24 mouse cellular contexts compared by ENCODE assay signal in the genomic region with DNA sequence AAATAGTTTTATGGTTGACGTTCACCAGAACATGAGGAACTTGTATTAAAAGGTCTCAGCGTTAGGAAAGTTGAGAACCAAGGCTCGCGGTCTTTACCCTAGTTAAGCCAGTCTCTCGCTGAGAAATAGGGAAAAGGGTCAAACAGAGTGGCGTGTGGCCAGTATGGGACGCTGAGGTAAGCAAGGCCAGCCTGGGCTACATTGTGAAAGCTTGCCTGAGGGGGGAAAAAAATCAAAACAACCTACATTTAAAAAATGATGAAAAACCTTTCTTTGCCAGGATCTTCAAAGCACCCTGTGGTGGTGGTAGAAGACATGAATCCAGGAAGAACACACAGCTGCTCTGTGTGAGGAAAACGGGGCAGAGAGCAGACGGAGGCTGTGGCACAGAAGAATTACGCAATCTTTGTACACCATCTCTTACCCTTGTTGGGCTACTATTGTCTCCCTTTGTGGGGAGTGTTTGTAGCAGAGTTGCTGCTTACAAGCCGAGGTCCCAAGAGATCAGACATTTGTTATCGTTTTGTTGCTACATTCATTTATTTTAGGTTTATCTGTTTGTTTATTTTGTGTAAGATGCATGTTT. TPM values are rescaled to one million over a fixed set of nuclear protein-coding genes. Genes with fewer than 3 reads are reported as not detected.
DNase-seq lines count a peak whose midpoint lies in the region; ATAC-seq and TF ChIP-seq lines count a peak whose summit lies in the region.
"Had no signal": no experiment of that assay in that cellular context is flagged by ENCODE, and none has a peak within 500 bp of the region (broad histone marks: within the 10 kb centered on the region; RNA-seq: fewer than 3 reads in every experiment).

No protein-coding gene starts in this region.

- no peak overlapping the region for H3K9ac ChIP-seq in liver, postnatal 0 days (replicated peaks)
- no peak overlapping the region for H3K9ac ChIP-seq in liver, embryonic 12.5 days
- H3K9ac ChIP-seq: hindbrain, embryonic 13.5 days; midbrain, embryonic 13.5 days had no signal

- WGBS in liver, postnatal 0 days (ENCODE audit: insufficient replicate concordance), result 59% methylated on average over 12 of the region's 12 CpGs
- WGBS in liver, embryonic 12.5 days (ENCODE audit: insufficient replicate concordance), result 64% methylated on average over 12 of the region's 12 CpGs

- H3K4me3 ChIP-seq in liver, postnatal 0 days (ENCODE audit: low read depth, low read length), result no peak overlapping the region
- H3K4me3 ChIP-seq in liver, embryonic 12.5 days, result no peak overlapping the region
- no peak overlapping the region for H3K4me3 ChIP-seq in brown adipose tissue, adult 24 weeks (ENCODE audit: insufficient read depth, low read depth, low read length)
- H3K4me3 ChIP-seq in myocyte, result no peak overlapping the region
- H3K4me3 ChIP-seq: hindbrain, embryonic 13.5 days; left cerebral cortex, adult 2 months; megakaryocyte, embryonic 14.5 days; midbrain, embryonic 13.5 days had no signal

- H3K36me3 ChIP-seq in liver, postnatal 0 days (replicated peaks; ENCODE audit: insufficient read depth, low read length), result no peaks in the 10 kb centered on the region
- no peaks in the 10 kb centered on the region for H3K36me3 ChIP-seq in liver, embryonic 12.5 days
- H3K36me3 ChIP-seq in myocyte (ENCODE audit: control insufficient read depth, insufficient read depth), result no peaks in the 10 kb centered on the region
- H3K36me3 ChIP-seq: hindbrain, embryonic 13.5 days; midbrain, embryonic 13.5 days had no signal

- ATAC-seq in liver, postnatal 0 days, result peak; percentile 65
- ATAC-seq in liver, embryonic 12.5 days, result no peak
- ATAC-seq: CD4-positive, CD25-positive, alpha-beta regulatory T cell, adult 4 months; forebrain, embryonic 14.5 days; intestine, embryonic 16.5 days; lung, postnatal 0 days; midbrain, embryonic 13.5 days had no signal

- peak; percentile 27 for DNase-seq in adrenal gland, postnatal 14 days
- DNase-seq in adrenal gland, postnatal 4 days (ENCODE audit: low spot score in 2 of 2), result no peak
- no peak for DNase-seq in liver, postnatal 0 days
- DNase-seq in cerebellum, adult 8-10 months, result no peak
- DNase-seq: cerebellum, adult 11-12 months; cerebellum, postnatal 10 days; gastrocnemius, postnatal 14 days; heart, adult 18-20 months; heart, postnatal 4 days; kidney, adult 8-10 months; kidney, postnatal 14 days; thymus, postnatal 4 days had no signal

- no peaks in the 10 kb centered on the region for H3K9me3 ChIP-seq in liver, postnatal 0 days (ENCODE audit: low read length)
- H3K9me3 ChIP-seq in liver, embryonic 12.5 days (replicated peaks), result no peaks in the 10 kb centered on the region
- H3K9me3 ChIP-seq: hindbrain, embryonic 13.5 days; megakaryocyte, embryonic 14.5 days; midbrain, embryonic 13.5 days had no signal

- H3K4me1 ChIP-seq in liver, postnatal 0 days (ENCODE audit: insufficient read depth), result peaks cover 3% of the 10 kb centered on the region; the same call in 1 of the 2 replicates
- H3K4me1 ChIP-seq in liver, embryonic 12.5 days, result peaks cover 6% of the 10 kb centered on the region; the same call in 1 of the 2 replicates
- H3K4me1 ChIP-seq in brown adipose tissue, adult 24 weeks (ENCODE audit: control insufficient read depth, insufficient read depth, insufficient read length, low read length), result peaks cover 2% of the 10 kb centered on the region
- H3K4me1 ChIP-seq: hindbrain, embryonic 13.5 days; midbrain, embryonic 13.5 days had no signal

- no peaks in the 10 kb centered on the region for H3K79me2 ChIP-seq in myocyte (ENCODE audit: control insufficient read depth, insufficient read depth)

- H3K27me3 ChIP-seq in liver, postnatal 0 days (ENCODE audit: insufficient read depth, low read length), result no peaks in the 10 kb centered on the region
- no peaks in the 10 kb centered on the region for H3K27me3 ChIP-seq in liver, embryonic 12.5 days (replicated peaks)
- H3K27me3 ChIP-seq in myocyte (ENCODE audit: control insufficient read depth, insufficient read depth, insufficient read length), result no peaks in the 10 kb centered on the region
- H3K27me3 ChIP-seq: hindbrain, embryonic 13.5 days; megakaryocyte, embryonic 14.5 days; midbrain, embryonic 13.5 days had no signal

- TF ChIP-seq CTCF in liver, postnatal 0 days (IDR thresholded peaks at IDR 0.05; ENCODE audit: low read depth), result no peak

- no peak overlapping the region for H3K4me2 ChIP-seq in liver, postnatal 0 days (ENCODE audit: low read depth, low read length)
- H3K4me2 ChIP-seq in liver, embryonic 12.5 days, result no peak overlapping the region
- H3K4me2 ChIP-seq in myocyte (ENCODE audit: low read depth), result no peak overlapping the region
- H3K4me2 ChIP-seq: heart, embryonic 11.5 days; hindbrain, embryonic 13.5 days; midbrain, embryonic 13.5 days had no signal

- TF ChIP-seq POLR2A in myocyte (IDR thresholded peaks at IDR 0.05; ENCODE audit: insufficient read length, low read depth), result no peak

- H3K27ac ChIP-seq in liver, postnatal 0 days (ENCODE audit: low read depth), result no peak overlapping the region; the same call in 1 of the 2 replicates
- H3K27ac ChIP-seq in liver, embryonic 12.5 days, result no peak overlapping the region
- peak overlapping the region; percentile 98 for H3K27ac ChIP-seq in brown adipose tissue, adult 24 weeks (replicated peaks; ENCODE audit: low read depth, low read length)
- H3K27ac ChIP-seq: hindbrain, embryonic 13.5 days; left cerebral cortex, adult 2 months; midbrain, embryonic 13.5 days had no signal

- H3ac ChIP-seq in myocyte (ENCODE audit: control insufficient read depth, insufficient read length), result no peak overlapping the region

- no peak for TF ChIP-seq EP300 in liver, postnatal 0 days (IDR thresholded peaks at IDR 0.05; ENCODE audit: low read depth)

TF ChIP-seq in myocyte, 11 proteins besides CTCF, POLR2A, EP300 and RAD21:
- TF ChIP-seq CEBPB (IDR thresholded peaks at IDR 0.05; ENCODE audit: insufficient read depth, poor library complexity, severe bottlenecking) (peak; percentile 65), USF1 (IDR thresholded peaks at IDR 0.05; ENCODE audit: low read depth) (no peak)

RNA-seq across cellular contexts. Expression of a gene that starts 9.4 kb away (rescaled TPM):
- total RNA-seq in adrenal gland, postnatal 14 days (2021), result 76.8 and 82.5 TPM in 2 replicates
- 10 to 100 TPM; 53.9 to 56.9 TPM for total RNA-seq in adrenal gland, postnatal 4 days (2021)
- 32.5 and 35.7 TPM in 2 replicates for polyA plus RNA-seq in liver, postnatal 0 days (2015; fragmentation: Nextera tagmentation; extraction: Ambion mirVana)
- 19.7 and 20.3 TPM in 2 replicates for polyA plus RNA-seq in liver, embryonic 12.5 days (2016; fragmentation: Nextera tagmentation; extraction: Ambion mirVana)
- polyA plus RNA-seq in brown adipose tissue, adult 24 weeks (2012; ENCODE audit: insufficient read depth, insufficient read length, missing spikeins), result 128 and 167 TPM in 2 replicates
- polyA plus RNA-seq in myocyte (2012; fragmentation: generic; extraction: Trizol), result 9.9 TPM
